Mouse (Mus musculus): ENCODE data around the gene Rela.
"Not testable (repeated sequence)": the region's sequence is repeated elsewhere in the genome, so short reads cannot be mapped to it uniquely, and the experiment has no call there.

The Rela gene

GRCm38 (mm10) chr19:5666386-5666785, 29.1 kb downstream of the Rela start:
- DNase-seq: no peak

- no peak for DNase-seq
These were observed 31.1 kb downstream of the Rela start for GRCm38 (mm10) chr19:5668372-5668771.

GRCm38 (mm10) chr19:5680432-5680831, 43.1 kb downstream of the Rela start:
- DNase-seq: no peak

- DNase-seq: no peak
These were observed 47.0 kb downstream of the Rela start for GRCm38 (mm10) chr19:5684236-5684635.

- DNase-seq: no peak
These were observed 47.7 kb downstream of the Rela start for GRCm38 (mm10) chr19:5684985-5685384.

GRCm38 (mm10) chr19:5685431-5685830, 48.1 kb downstream of the Rela start:
- DNase-seq: no peak

GRCm38 (mm10) chr19:5685861-5686260, 48.6 kb downstream of the Rela start:
- DNase-seq: no peak

GRCm38 (mm10) chr19:5686437-5686836, 49.2 kb downstream of the Rela start:
- no peak for DNase-seq

GRCm38 (mm10) chr19:5686954-5687353, 49.7 kb downstream of the Rela start:
- DNase-seq: not testable (repeated sequence)

GRCm38 (mm10) chr19:5687738-5688137, 50.5 kb downstream of the Rela start:
- no peak for DNase-seq

GRCm38 (mm10) chr19:5688200-5689087, 51.2 kb downstream of the Rela start, which contains the start of the genes Map3k11 and Pcnx3:
Gene Map3k11, plus strand, starts transcription at chr19:5688742.
Gene Pcnx3, minus strand, starts transcription at chr19:5688908.
- DNase-seq: peak; percentile 98 to 99

GRCm38 (mm10) chr19:5689088-5689428, 51.8 kb downstream of the Rela start:
- DNase-seq: no peak

GRCm38 (mm10) chr19:5689565-5690342, 52.5 kb downstream of the Rela start:
- peak; percentile 58 to 69 for DNase-seq

- peak; percentile 23 to 34 for DNase-seq
These were observed 53.1 kb downstream of the Rela start for GRCm38 (mm10) chr19:5690343-5690735.

- no peak for DNase-seq
These were observed 54.3 kb downstream of the Rela start for GRCm38 (mm10) chr19:5691601-5692000.

- DNase-seq: no peak
These were observed 55.0 kb downstream of the Rela start for GRCm38 (mm10) chr19:5692086-5692912.

GRCm38 (mm10) chr19:5692913-5693396, 55.7 kb downstream of the Rela start:
- no peak for DNase-seq

- DNase-seq: no peak
These were observed 56.5 kb downstream of the Rela start for GRCm38 (mm10) chr19:5693801-5694200.

GRCm38 (mm10) chr19:5695849-5696462, 58.7 kb downstream of the Rela start:
- no peak for DNase-seq

All from cerebellum, postnatal 36 days (tissue).